Mouse (Mus musculus): ENCODE measurements around the gene Spin4.
A peak's percentile ranks its signal among the peaks of the same experiment; 100 is the strongest.

Gene Spin4

GRCm38 (mm10) chrX:95026361-95026892, at the start of gene Spin4:
Gene Spin4 (minus strand): TSS chrX:95026682.
- peak; percentile 69 for DNase-seq

GRCm38 (mm10) chrX:95027907-95028306, 1.4 kb upstream of the Spin4 start:
- DNase-seq: no peak

DNA sequence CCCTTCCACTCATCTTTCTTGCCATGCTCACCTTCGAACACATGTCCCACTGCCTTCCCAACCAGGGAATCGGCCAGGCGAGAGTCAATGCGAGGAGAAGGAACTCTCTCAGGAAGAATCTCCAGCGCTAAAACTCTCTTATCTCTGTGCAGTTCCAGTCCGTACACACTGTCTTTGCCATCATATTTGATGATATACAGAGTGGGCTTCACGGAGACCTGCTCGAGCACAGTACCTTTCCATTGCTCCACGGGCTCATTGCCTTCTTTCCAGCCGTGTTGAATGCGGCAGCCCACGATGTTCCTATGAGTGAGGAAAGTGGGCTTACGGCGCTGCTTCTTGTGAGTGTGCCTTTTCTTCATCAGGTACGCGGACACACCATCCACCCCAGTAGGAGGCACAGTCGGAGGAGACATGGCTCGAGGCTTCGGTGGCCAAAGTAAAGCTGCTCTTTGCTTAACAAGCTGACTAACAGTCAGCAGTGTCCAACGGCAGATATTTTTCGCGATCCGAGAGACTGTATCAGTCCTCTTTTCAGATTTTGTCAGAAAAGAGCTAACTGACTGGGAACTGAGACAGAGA, 612 bp downstream of the Spin4 start:
- DNase-seq: peak; percentile 14

GRCm38 (mm10) chrX:95012033-95012432, 14.4 kb downstream of the Spin4 start:
- DNase-seq: no peak

DNA sequence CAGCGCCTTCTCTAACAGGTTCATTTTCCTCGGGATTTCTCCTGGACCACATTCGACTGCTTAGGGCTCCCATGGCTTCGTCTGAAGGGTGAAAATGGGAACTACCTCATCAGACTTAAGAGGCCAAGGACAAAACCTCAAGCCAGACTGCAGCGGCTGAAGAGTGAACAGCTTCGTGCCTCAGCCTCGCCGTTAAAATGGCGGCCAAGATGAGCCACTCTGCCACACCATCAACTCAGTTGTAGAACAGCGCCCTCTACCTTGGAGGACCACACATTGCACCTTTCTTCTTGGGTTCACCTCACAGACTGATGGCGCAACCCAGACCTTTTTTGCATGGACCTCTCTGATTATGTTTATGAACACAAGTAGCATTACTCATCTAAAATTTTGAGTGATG, 27.6 kb downstream of the Spin4 start:
- no peak for DNase-seq

DNA sequence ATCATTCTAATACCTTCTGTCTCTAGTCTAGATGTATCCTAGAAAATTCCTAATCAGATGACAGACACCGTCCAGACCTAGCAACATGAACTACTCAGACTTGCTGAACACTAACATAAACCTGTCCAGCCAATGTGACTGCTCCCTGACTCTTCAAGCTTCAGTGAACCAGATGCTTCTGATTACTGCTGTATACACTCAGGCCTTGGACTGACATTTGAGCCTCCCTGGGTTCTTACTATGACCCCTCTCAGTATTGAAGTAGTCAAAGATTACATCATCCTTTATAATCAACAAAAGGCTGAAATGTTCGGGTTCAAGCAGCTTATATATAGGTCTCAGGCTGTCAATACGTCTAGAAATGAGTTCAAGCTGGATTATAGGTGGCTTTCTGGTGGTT, 32.4 kb downstream of the Spin4 start:
- DNase-seq: no peak

GRCm38 (mm10) chrX:94990903-94991302, 35.6 kb downstream of the Spin4 start:
- no peak for DNase-seq

GRCm38 (mm10) chrX:94990080-94990825, 36.2 kb downstream of the Spin4 start:
- no peak for DNase-seq
